Comparison of ENCODE assay signal across 8 mouse cellular contexts in genomic region chr2:152011724-152012123, GRCm38 (mm10). TPM values are rescaled to one million over a fixed set of nuclear protein-coding genes. Genes with fewer than 3 reads are reported as not detected.
DNase-seq lines count a peak whose midpoint lies in the region; ATAC-seq and TF ChIP-seq lines count a peak whose summit lies in the region.

No protein-coding gene starts in this region.

- peak; percentile 53; the same call in 1 of the 2 replicates for ATAC-seq in forebrain, postnatal 0 days
- no peak for ATAC-seq in forebrain, embryonic 13.5 days
- ATAC-seq in hindbrain, embryonic 13.5 days (ENCODE audit: low FRiP score) = 0 out of 2 replicates have a peak, but pooled peaks have one; percentile 25
- peak; percentile 74 for ATAC-seq in megakaryocyte progenitor cell, adult 5-6 weeks (replicated peaks; ENCODE audit: poor library complexity)
- no peak for ATAC-seq in erythroblast, adult 5-6 weeks (replicated peaks; ENCODE audit: low FRiP score, poor library complexity, severe bottlenecking)

- WGBS in forebrain, postnatal 0 days = 24% methylated on average over 2 of the region's 2 CpGs
- 49% methylated on average over 2 of the region's 2 CpGs for WGBS in forebrain, embryonic 13.5 days
- 38% methylated on average over 2 of the region's 2 CpGs for WGBS in hindbrain, embryonic 13.5 days

- TF ChIP-seq CTCF in forebrain, postnatal 0 days (IDR thresholded peaks at IDR 0.05; ENCODE audit: low read depth) = peak; percentile 49

- no peak for DNase-seq in forebrain, postnatal 0 days
- peak; percentile 93 for DNase-seq in ES-CJ7 (ENCODE audit: low read depth, low spot score)
- DNase-seq in T-cell, adult 2 months (ENCODE audit: low spot score) = no peak
- DNase-seq in frontal cortex, postnatal 36 days (ENCODE audit: low spot score in 2 of 2) = no peak

- no peaks in the 10 kb centered on the region for H3K27me3 ChIP-seq in forebrain, postnatal 0 days (ENCODE audit: insufficient read depth, low read length)
- no peaks in the 10 kb centered on the region for H3K27me3 ChIP-seq in forebrain, embryonic 13.5 days
- H3K27me3 ChIP-seq in hindbrain, embryonic 13.5 days = peaks cover 2% of the 10 kb centered on the region; the same call in 1 of the 2 replicates

- no peak overlapping the region for H3K9ac ChIP-seq in forebrain, postnatal 0 days
- no peak overlapping the region for H3K9ac ChIP-seq in forebrain, embryonic 13.5 days
- H3K9ac ChIP-seq in hindbrain, embryonic 13.5 days = no peak overlapping the region

- no peak overlapping the region for H3K4me2 ChIP-seq in forebrain, postnatal 0 days (ENCODE audit: low read depth)
- H3K4me2 ChIP-seq in forebrain, embryonic 13.5 days = no peak overlapping the region
- H3K4me2 ChIP-seq in hindbrain, embryonic 13.5 days = no peak overlapping the region

- no peaks in the 10 kb centered on the region for H3K4me1 ChIP-seq in forebrain, postnatal 0 days (ENCODE audit: insufficient read depth)
- H3K4me1 ChIP-seq in forebrain, embryonic 13.5 days = peaks cover 5% of the 10 kb centered on the region
- H3K4me1 ChIP-seq in hindbrain, embryonic 13.5 days (replicated peaks) = 0 out of 2 replicates have a peak, but pooled peaks cover 5% of the 10 kb centered on the region

- H3K9me3 ChIP-seq in forebrain, postnatal 0 days (ENCODE audit: low read length) = no peaks in the 10 kb centered on the region
- no peaks in the 10 kb centered on the region for H3K9me3 ChIP-seq in forebrain, embryonic 13.5 days (replicated peaks)
- H3K9me3 ChIP-seq in hindbrain, embryonic 13.5 days = no peaks in the 10 kb centered on the region

- no peaks in the 10 kb centered on the region for H3K36me3 ChIP-seq in forebrain, postnatal 0 days (ENCODE audit: insufficient read depth)
- no peaks in the 10 kb centered on the region for H3K36me3 ChIP-seq in forebrain, embryonic 13.5 days (ENCODE audit: poor library complexity, severe bottlenecking)
- H3K36me3 ChIP-seq in hindbrain, embryonic 13.5 days = no peaks in the 10 kb centered on the region

- no peak overlapping the region for H3K4me3 ChIP-seq in forebrain, postnatal 0 days (ENCODE audit: low read depth, low read length)
- H3K4me3 ChIP-seq in forebrain, embryonic 13.5 days = no peak overlapping the region
- no peak overlapping the region for H3K4me3 ChIP-seq in hindbrain, embryonic 13.5 days

- no peak overlapping the region for H3K27ac ChIP-seq in forebrain, postnatal 0 days (ENCODE audit: low read depth, low read length)
- H3K27ac ChIP-seq in forebrain, embryonic 13.5 days = no peak overlapping the region
- no peak overlapping the region for H3K27ac ChIP-seq in hindbrain, embryonic 13.5 days

RNA-seq across cellular contexts. Expression of gene Slc52a3, which starts 15.4 kb away (rescaled TPM):
- 0.92 and 2.2 TPM in 2 replicates for total RNA-seq in forebrain, postnatal 0 days (2014; rRNA removed)
- polyA plus RNA-seq in forebrain, postnatal 0 days (2015; fragmentation: Nextera tagmentation; extraction: Ambion mirVana) = 2.0 TPM in 2 replicates
- 0.71 and 0.87 TPM in 2 replicates for polyA plus RNA-seq in forebrain, embryonic 13.5 days (2015; fragmentation: Nextera tagmentation; extraction: Ambion mirVana)
- polyA plus RNA-seq in hindbrain, embryonic 13.5 days (2015; fragmentation: Nextera tagmentation; extraction: Ambion mirVana) = 0.55 and 1.2 TPM in 2 replicates
- 0.22 TPM in 1 of 2 replicates, not detected in the other for total RNA-seq in megakaryocyte progenitor cell, adult 5-6 weeks (2015)
- 0.12 TPM in 1 of 2 replicates, not detected in the other for total RNA-seq in megakaryocyte progenitor cell, adult 5-6 weeks (2017)
- total RNA-seq in erythroblast, adult 5-6 weeks (2015; ENCODE audit: low replicate concordance) = not detected in 2 replicates
- not detected in 2 replicates for total RNA-seq in erythroblast, adult 5-6 weeks (2017; ENCODE audit: low replicate concordance)

RNA-seq across cellular contexts. Expression of gene Fam110a, which starts 31.7 kb away (rescaled TPM):
- 17.2 and 24.3 TPM in 2 replicates for total RNA-seq in forebrain, postnatal 0 days (2014; rRNA removed)
- polyA plus RNA-seq in forebrain, postnatal 0 days (2015; fragmentation: Nextera tagmentation; extraction: Ambion mirVana) = 41.2 and 47.7 TPM in 2 replicates
- polyA plus RNA-seq in forebrain, embryonic 13.5 days (2015; fragmentation: Nextera tagmentation; extraction: Ambion mirVana) = 88.9 and 99.0 TPM in 2 replicates
- 68.1 and 71.4 TPM in 2 replicates for polyA plus RNA-seq in hindbrain, embryonic 13.5 days (2015; fragmentation: Nextera tagmentation; extraction: Ambion mirVana)
- 5.6 and 8.2 TPM in 2 replicates for total RNA-seq in megakaryocyte progenitor cell, adult 5-6 weeks (2015)
- total RNA-seq in megakaryocyte progenitor cell, adult 5-6 weeks (2017) = 3.8 and 4.6 TPM in 2 replicates
- 2.1 and 3.1 TPM in 2 replicates for total RNA-seq in erythroblast, adult 5-6 weeks (2015; ENCODE audit: low replicate concordance)
- 0.70 and 5.7 TPM in 2 replicates for total RNA-seq in erythroblast, adult 5-6 weeks (2017; ENCODE audit: low replicate concordance)

Comparison
In these comparisons a context has a peak if more than half of its experiments do, and no peak if none do; other contexts are left out.
1. ATAC-seq: peak in forebrain, postnatal 0 days (single experiment), hindbrain, embryonic 13.5 days (single experiment) and megakaryocyte progenitor cell, adult 5-6 weeks (single experiment); none in forebrain, embryonic 13.5 days (single experiment) and erythroblast, adult 5-6 weeks (single experiment).